Mouse (Mus musculus) stomach, embryonic 16.5 days (tissue): Measurements from ENCODE around the gene Golim4. TPM values are rescaled to one million over a fixed set of nuclear protein-coding genes. Genes with fewer than 3 reads are reported as not detected.

Experiments used
- ATAC-seq: fragments of 200-750 bp; cut with Nextera tagmentation; 2 replicates; pipeline ENCODE4 v1.8.0; 2017; ENCODE audit warnings: moderate number of reproducible peaks, moderate TSS enrichment; ENCODE audit not compliant: insufficient read depth, low FRiP score
- H3K27ac ChIP-seq: fragments of 300-500 bp; sonication (generic); 2 replicates; pipeline ENCODE4 v1.5.1; 2014; ENCODE audit warnings: low read length
- H3K27me3 ChIP-seq: fragments of 300-500 bp; sonication (generic); 2 replicates; pipeline ENCODE4 v1.6.1; 2014; ENCODE audit warnings: low read length, control low read depth, mixed read lengths; ENCODE audit not compliant: control insufficient read depth, insufficient read depth
- H3K36me3 ChIP-seq: fragments of 300-500 bp; sonication (generic); 2 replicates; pipeline ENCODE4 v1.6.1; 2014; ENCODE audit warnings: low read length; ENCODE audit not compliant: control insufficient read depth, insufficient read depth
- H3K4me1 ChIP-seq: fragments of 300-500 bp; sonication (generic); 2 replicates; pipeline ENCODE4 v1.6.1; 2014; ENCODE audit warnings: low read length, control low read depth, mixed read lengths; ENCODE audit not compliant: control insufficient read depth, insufficient read depth
- H3K4me2 ChIP-seq: fragments of 300-500 bp; sonication (generic); 2 replicates; pipeline ENCODE4 v1.6.1; 2014; ENCODE audit warnings: low read depth, low read length, mixed read lengths
- H3K4me3 ChIP-seq: fragments of 300-500 bp; sonication (generic); replicated peaks from 2 replicates; pipeline ENCODE4 v1.5.1; 2014; ENCODE audit warnings: mild to moderate bottlenecking, low read length
- H3K9ac ChIP-seq: fragments of 300-500 bp; sonication (generic); 2 replicates; pipeline ENCODE4 v1.6.1; 2014; ENCODE audit warnings: low read length
- H3K9me3 ChIP-seq: fragments of 300-500 bp; sonication (generic); replicated peaks from 2 replicates; pipeline ENCODE4 v1.6.1; 2016; ENCODE audit warnings: low read length, control low read depth; ENCODE audit not compliant: control insufficient read depth
- WGBS: fragments of 180-500 bp; shearing (Covaris S2); extraction: QIAGEN DNeasy Blood & Tissue Kit; methylation state at CpG from one replicate; pipeline ENCODE4 v1.1.7; 2014; 5-methylcytosine and 5-hydroxymethylcytosine counted together
- polyA plus RNA-seq: library from polyadenylated mRNA; unstranded; fragments of >200 nt; fragmentation: Nextera tagmentation; extraction: Ambion mirVana; gene quantifications from 2 replicates; pipeline ENCODE4 v1.2.1, GENCODE M21; 2015

Gene Golim4
- polyA plus RNA-seq, 1 experiment from 2014 or later: 70.0 TPM

DNA sequence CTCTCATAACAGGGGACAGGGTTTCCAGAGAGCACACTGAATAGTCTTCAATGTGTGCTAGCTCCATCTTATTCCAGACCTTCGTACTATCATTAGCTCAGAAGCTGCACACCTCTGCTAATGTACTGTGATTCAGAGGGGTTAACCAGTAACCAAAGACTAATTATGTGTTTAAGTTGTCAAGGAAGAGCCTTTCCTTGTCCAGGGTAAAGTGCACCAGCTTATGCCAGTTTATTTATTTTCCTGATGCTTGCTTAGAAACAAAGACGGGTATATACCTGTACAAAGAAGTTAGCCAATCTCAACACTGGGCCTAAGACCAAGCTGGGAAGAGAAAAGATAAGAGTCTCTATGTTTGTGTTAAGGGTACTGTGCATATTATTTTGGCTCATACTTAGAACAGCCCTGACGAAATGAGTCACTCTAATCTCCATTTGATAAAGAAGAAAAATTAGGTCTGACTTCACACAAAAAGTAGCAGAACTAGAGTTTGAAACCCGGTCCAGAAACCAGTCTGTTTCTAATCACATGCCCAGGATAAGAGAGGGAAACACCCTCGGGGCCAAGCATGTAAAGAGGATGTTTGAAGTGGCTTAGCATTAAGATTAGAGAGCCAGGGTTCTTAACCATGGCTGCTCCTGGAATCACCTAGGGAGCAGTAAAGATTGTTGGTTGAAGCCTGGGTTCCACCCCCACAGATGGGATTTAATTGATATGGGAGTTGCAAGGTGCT is 4.3 kb downstream of the Golim4 start:
- H3K4me1 ChIP-seq: peaks cover 43% of the 10 kb centered on the region
- 44% methylated on average over 5 of the region's 5 CpGs for WGBS
- H3K9ac ChIP-seq: no peak overlapping the region
- no peaks in the 10 kb centered on the region for H3K9me3 ChIP-seq
- H3K36me3 ChIP-seq: no peaks in the 10 kb centered on the region
- H3K4me3 ChIP-seq: no peak overlapping the region; the same call in 1 of the 2 replicates
- peak overlapping the region; percentile 20 for H3K4me2 ChIP-seq
- peak overlapping the region; percentile 66 for H3K27ac ChIP-seq
- peak; percentile 57; the same call in 1 of the 2 replicates for ATAC-seq
- H3K27me3 ChIP-seq: no peaks in the 10 kb centered on the region

DNA sequence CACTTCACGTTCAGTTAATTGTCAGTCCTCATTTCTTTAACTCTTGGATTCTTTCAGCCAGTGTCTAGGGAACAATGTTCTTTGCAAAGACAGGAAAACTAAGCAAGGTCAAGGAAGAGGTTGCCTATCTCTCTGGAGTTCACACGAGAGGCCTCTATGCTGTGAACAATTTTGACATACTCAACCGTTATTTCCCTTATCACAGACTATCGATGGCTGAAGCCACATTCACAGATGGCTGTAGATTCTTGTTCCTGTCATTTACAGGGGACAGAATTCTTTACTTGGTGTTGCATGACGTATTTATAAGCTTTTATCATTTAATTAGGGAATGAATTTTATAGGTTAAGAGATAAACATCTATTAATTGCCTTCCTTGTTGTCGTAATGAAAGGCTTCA is 5.9 kb downstream of the Golim4 start:
- H3K9ac ChIP-seq: no peak overlapping the region

DNA sequence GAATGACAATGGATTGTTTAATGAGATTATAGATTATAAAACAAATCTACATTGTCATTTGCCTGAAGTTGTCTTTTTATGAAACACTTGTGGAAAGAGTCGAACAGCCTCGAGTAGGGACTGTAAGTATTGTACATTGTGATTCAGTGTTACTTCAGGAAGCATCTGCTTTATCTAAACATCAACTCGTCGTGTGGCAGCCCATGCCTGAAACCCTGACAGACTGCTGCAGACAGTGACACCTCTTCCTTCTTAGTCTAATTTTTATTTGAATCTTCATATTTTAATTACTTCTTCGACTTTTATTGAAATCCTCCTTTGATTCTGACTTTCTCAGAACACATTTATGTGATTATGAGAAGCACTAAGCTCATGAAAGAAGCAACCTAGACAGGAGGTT is 7.4 kb downstream of the Golim4 start:
- H3K4me3 ChIP-seq: no peak overlapping the region
- no peak overlapping the region for H3K9ac ChIP-seq
- 60% methylated on average over 5 of the region's 5 CpGs for WGBS
- H3K4me1 ChIP-seq: peaks cover 31% of the 10 kb centered on the region
- no peaks in the 10 kb centered on the region for H3K27me3 ChIP-seq
- no peak overlapping the region for H3K4me2 ChIP-seq
- H3K9me3 ChIP-seq: no peaks in the 10 kb centered on the region
- H3K27ac ChIP-seq: no peak overlapping the region
- no peaks in the 10 kb centered on the region for H3K36me3 ChIP-seq
- no peak for ATAC-seq

More for the DNA sequence above, 5.9 kb downstream of the Golim4 start:
- 84% methylated on average over 6 of the region's 6 CpGs for WGBS
- Histone ChIP-seq H3K27ac (no peak overlapping the region), H3K36me3 (no peaks in the 10 kb centered on the region), H3K27me3 (no peaks in the 10 kb centered on the region), H3K4me3 (no peak overlapping the region), H3K4me2 (no peak overlapping the region), H3K9me3 (no peaks in the 10 kb centered on the region), H3K4me1 (peaks cover 40% of the 10 kb centered on the region)
- ATAC-seq: no peak

DNA sequence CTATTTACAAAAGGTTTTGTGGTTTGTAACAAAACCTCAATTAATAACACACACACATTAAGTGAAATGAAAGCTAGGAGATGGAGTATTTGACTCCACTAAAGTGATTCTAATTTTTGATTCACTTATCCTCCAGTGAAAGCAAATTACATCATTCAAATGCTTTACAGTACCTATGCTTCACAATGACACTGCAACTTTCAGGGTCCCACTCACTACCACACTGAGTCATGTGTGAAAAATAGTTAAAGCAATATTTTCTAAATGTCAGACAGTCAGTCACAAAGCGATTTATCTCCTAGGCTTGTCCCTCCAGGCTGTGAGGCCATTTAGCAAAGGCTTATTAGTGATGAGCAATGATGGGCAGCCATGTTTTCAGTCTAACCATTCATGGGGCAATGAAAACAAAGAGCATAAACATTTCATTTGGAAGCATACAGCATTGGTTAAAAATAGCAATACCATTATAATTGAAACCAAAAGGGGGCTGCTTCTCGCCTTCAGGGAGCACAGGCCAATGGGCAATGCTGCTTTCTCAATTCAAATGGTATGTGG is 8.1 kb downstream of the Golim4 start:
- H3K4me3 ChIP-seq: no peak overlapping the region
- ATAC-seq: no peak
- H3K27me3 ChIP-seq: no peaks in the 10 kb centered on the region
- H3K27ac ChIP-seq: no peak overlapping the region
- H3K9me3 ChIP-seq: no peaks in the 10 kb centered on the region
- no peaks in the 10 kb centered on the region for H3K36me3 ChIP-seq
- no peak overlapping the region for H3K9ac ChIP-seq
- 84% methylated on average over 2 of the region's 2 CpGs for WGBS
- H3K4me2 ChIP-seq: no peak overlapping the region
- peaks cover 26% of the 10 kb centered on the region for H3K4me1 ChIP-seq

DNA sequence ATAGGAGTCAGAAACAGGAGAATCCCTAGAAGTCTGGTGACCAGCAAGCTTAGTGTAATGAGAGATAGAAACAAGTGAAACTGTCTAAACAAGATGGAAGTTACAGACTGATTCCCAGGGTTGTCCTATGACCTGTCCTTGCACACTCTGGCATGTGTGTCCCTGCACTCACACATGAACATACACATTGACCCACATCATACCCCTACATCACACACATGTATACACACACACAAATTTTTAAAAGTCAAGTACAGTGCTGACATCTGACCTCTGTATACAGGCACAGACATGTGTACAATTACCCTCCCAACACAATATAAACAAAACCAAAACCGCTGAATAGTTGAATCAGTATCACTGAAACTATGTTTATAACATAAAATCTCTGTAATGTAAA is 8.7 kb downstream of the Golim4 start:
- Histone ChIP-seq H3K4me1 (peaks cover 27% of the 10 kb centered on the region), H3K27me3 (no peaks in the 10 kb centered on the region), H3K4me2 (no peak overlapping the region), H3K36me3 (no peaks in the 10 kb centered on the region), H3K4me3 (no peak overlapping the region), H3K9ac (no peak overlapping the region), H3K27ac (no peak overlapping the region), H3K9me3 (no peaks in the 10 kb centered on the region)
- WGBS: 50% methylated on average over 1 of the region's 1 CpGs
- no peak for ATAC-seq

DNA sequence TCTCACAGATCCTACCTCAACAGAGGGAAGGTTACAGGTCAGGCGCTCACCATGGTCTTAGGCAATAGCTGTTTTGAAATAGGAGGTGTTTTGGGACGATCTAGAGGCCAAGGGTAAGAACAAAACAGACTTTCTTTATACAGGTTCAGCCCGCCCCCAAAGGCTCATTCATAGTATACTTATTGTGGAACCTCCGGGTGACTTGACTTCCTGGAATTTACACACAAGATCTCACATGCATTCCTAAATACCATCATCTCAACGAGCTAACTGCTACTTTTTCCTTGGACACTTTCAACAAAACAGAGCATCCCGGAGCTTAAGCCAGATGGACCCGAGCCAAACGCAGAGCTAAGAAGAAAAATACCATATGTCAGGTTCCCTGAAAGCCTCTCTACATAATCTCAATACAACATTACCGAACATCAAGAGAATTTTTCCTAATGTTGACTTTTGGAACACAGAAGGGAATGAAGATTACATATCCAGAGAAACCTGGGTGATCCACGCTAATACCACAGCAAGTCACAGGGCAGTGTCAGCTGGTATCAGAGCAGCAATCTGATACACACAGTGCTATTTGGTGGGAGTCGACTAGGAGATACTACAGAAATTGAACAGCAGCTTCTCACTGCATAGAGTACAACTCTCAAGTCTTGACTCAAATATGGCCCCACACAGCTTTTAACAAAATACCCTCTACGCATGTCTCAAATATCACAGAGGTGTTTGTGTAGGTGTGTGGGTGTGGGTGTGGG is 14.3 kb downstream of the Golim4 start:
- Histone ChIP-seq H3K9ac (no peak overlapping the region), H3K36me3 (no peaks in the 10 kb centered on the region), H3K27me3 (no peaks in the 10 kb centered on the region), H3K4me3 (no peak overlapping the region), H3K9me3 (no peaks in the 10 kb centered on the region), H3K4me2 (no peak overlapping the region), H3K27ac (peak overlapping the region; percentile 46; the same call in 1 of the 2 replicates), H3K4me1 (peaks cover 15% of the 10 kb centered on the region)
- ATAC-seq: peak; percentile 73; the same call in 1 of the 2 replicates
- WGBS: 38% methylated on average over 12 of the region's 12 CpGs

DNA sequence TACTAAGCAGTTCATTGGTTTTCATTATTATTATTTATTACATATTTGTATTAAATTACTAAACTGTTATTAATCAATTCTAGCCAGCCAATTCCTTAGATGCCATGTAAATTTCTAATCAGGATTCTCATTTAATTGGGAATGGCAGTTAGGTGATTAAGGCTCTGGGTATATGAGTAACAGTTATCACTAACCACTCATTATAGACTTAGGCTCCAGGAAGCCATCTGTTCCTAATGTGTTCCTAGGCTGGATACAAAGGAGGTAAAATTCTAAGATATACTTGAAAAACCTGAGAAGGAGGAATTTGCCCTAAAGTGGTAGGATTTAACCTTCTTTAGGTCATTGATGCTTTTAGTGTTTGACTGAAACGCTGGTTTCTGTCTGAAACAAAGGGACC is 14.9 kb downstream of the Golim4 start:
- no peaks in the 10 kb centered on the region for H3K36me3 ChIP-seq
- no peak overlapping the region for H3K4me3 ChIP-seq
- no peaks in the 10 kb centered on the region for H3K9me3 ChIP-seq
- H3K4me2 ChIP-seq: no peak overlapping the region
- H3K27ac ChIP-seq: peak overlapping the region; percentile 46; the same call in 1 of the 2 replicates
- H3K27me3 ChIP-seq: no peaks in the 10 kb centered on the region
- 63% methylated on average over 1 of the region's 1 CpGs for WGBS
- no peak for ATAC-seq
- no peak overlapping the region for H3K9ac ChIP-seq
- H3K4me1 ChIP-seq: peaks cover 15% of the 10 kb centered on the region

DNA sequence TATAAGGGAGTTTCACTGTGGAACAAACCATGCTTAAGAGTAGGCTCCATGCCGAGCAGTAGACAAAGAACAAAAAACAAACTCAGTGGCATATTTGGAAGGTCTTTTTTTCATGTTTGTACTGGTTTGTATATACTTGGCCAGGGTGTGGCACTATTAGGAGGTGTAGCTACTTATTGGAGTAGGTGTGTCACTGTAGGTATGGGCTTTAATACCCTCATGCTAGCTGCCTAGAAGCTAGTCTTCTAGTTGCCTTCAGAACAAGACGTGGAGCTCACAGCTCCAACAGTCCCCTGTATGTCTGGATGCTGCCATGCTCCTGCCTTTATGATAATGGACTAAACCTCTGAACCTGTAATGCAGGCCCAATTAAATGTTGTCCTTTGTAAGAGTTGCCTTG is 20.6 kb downstream of the Golim4 start:
- H3K4me3 ChIP-seq: no peak overlapping the region
- H3K9me3 ChIP-seq: peaks cover 8% of the 10 kb centered on the region; the same call in 1 of the 2 replicates
- no peak overlapping the region for H3K4me2 ChIP-seq
- H3K27ac ChIP-seq: peak overlapping the region; percentile 35; the same call in 1 of the 2 replicates
- no peaks in the 10 kb centered on the region; the same call in 1 of the 2 replicates for H3K36me3 ChIP-seq
- no peak overlapping the region for H3K9ac ChIP-seq
- 0 out of 2 replicates have a peak, but pooled peaks cover 2% of the 10 kb centered on the region for H3K4me1 ChIP-seq
- peak; percentile 68 for ATAC-seq
- WGBS: 74% methylated on average over 2 of the region's 2 CpGs
- no peaks in the 10 kb centered on the region for H3K27me3 ChIP-seq
